Mouse (Mus musculus): Measurements from ENCODE around the gene Upp1. TPM values are rescaled to one million over a fixed set of nuclear protein-coding genes. Genes with fewer than 3 reads are reported as not detected.
"Not testable (repeated sequence)": the region's sequence is repeated elsewhere in the genome, so short reads cannot be mapped to it uniquely, and the experiment has no call there.

Upp1 gene
- polyA plus RNA-seq, 1 experiment from 2014 or later: 7.5 TPM

GRCm38 (mm10) chr11:9146115-9146514 lies 28.2 kb downstream of the Upp1 start:
- H3K4me2 ChIP-seq: no peak overlapping the region
- H3K4me1 ChIP-seq (ENCODE audit: control insufficient read depth, insufficient read depth, low read length): no peaks in the 10 kb centered on the region
- no peaks in the 10 kb centered on the region for H3K9me3 ChIP-seq (ENCODE audit: control insufficient read depth, low read length)
- no peak overlapping the region for H3K4me3 ChIP-seq (ENCODE audit: low read depth, low read length)
- H3K9ac ChIP-seq (ENCODE audit: low read length): no peak overlapping the region
- WGBS: 97% methylated on average over 4 of the region's 4 CpGs
- no peaks in the 10 kb centered on the region for H3K27me3 ChIP-seq (ENCODE audit: control insufficient read depth, insufficient read depth, low read length)
- ATAC-seq (ENCODE audit: low FRiP score) (no peak), DNase-seq (ENCODE audit: low spot score, missing footprints) (no peak)
- H3K27ac ChIP-seq (ENCODE audit: low read depth, low read length): no peak overlapping the region
- H3K36me3 ChIP-seq (ENCODE audit: control insufficient read depth, insufficient read depth, low read length): no peaks in the 10 kb centered on the region

- Histone ChIP-seq H3K27me3 (ENCODE audit: control insufficient read depth, insufficient read depth, low read length) (no peaks in the 10 kb centered on the region), H3K4me2 (no peak overlapping the region), H3K27ac (ENCODE audit: low read depth, low read length) (no peak overlapping the region), H3K4me1 (ENCODE audit: control insufficient read depth, insufficient read depth, low read length) (no peaks in the 10 kb centered on the region), H3K9ac (ENCODE audit: low read length) (no peak overlapping the region), H3K4me3 (ENCODE audit: low read depth, low read length) (no peak overlapping the region), H3K36me3 (ENCODE audit: control insufficient read depth, insufficient read depth, low read length) (no peaks in the 10 kb centered on the region), H3K9me3 (ENCODE audit: control insufficient read depth, low read length) (no peaks in the 10 kb centered on the region)
- ATAC-seq (ENCODE audit: low FRiP score) (no peak), DNase-seq (ENCODE audit: low spot score, missing footprints) (no peak)
- 94% methylated on average over 1 of the region's 1 CpGs for WGBS
Observed at GRCm38 (mm10) chr11:9146683-9147082, 28.8 kb downstream of the Upp1 start.

- Histone ChIP-seq H3K4me2 (no peak overlapping the region), H3K9me3 (ENCODE audit: control insufficient read depth, low read length) (no peaks in the 10 kb centered on the region), H3K36me3 (ENCODE audit: control insufficient read depth, insufficient read depth, low read length) (no peaks in the 10 kb centered on the region), H3K4me1 (ENCODE audit: control insufficient read depth, insufficient read depth, low read length) (no peaks in the 10 kb centered on the region), H3K27ac (ENCODE audit: low read depth, low read length) (no peak overlapping the region), H3K27me3 (ENCODE audit: control insufficient read depth, insufficient read depth, low read length) (no peaks in the 10 kb centered on the region), H3K4me3 (ENCODE audit: low read depth, low read length) (no peak overlapping the region), H3K9ac (ENCODE audit: low read length) (no peak overlapping the region)
- 77% methylated on average over 2 of the region's 2 CpGs for WGBS
- DNase-seq (ENCODE audit: low spot score, missing footprints) (no peak), ATAC-seq (ENCODE audit: low FRiP score) (no peak)
Observed at GRCm38 (mm10) chr11:9148206-9148605, 30.3 kb downstream of the Upp1 start.

- not testable (repeated sequence) for H3K36me3 ChIP-seq (ENCODE audit: control insufficient read depth, insufficient read depth, low read length); H3K4me3 ChIP-seq (ENCODE audit: low read depth, low read length); H3K9ac ChIP-seq (ENCODE audit: low read length); ATAC-seq (ENCODE audit: low FRiP score); H3K4me2 ChIP-seq; H3K4me1 ChIP-seq (ENCODE audit: control insufficient read depth, insufficient read depth, low read length); H3K27me3 ChIP-seq (ENCODE audit: control insufficient read depth, insufficient read depth, low read length); DNase-seq (ENCODE audit: low spot score, missing footprints); H3K9me3 ChIP-seq (ENCODE audit: control insufficient read depth, low read length); H3K27ac ChIP-seq (ENCODE audit: low read depth, low read length)
- whole genome bisulfite sequencing: 87% methylated on average over 25 of the region's 25 CpGs
Observed at GRCm38 (mm10) chr11:9150403-9150802, 32.5 kb downstream of the Upp1 start.

- Histone ChIP-seq H3K4me2 (no peak overlapping the region), H3K27me3 (ENCODE audit: control insufficient read depth, insufficient read depth, low read length) (no peaks in the 10 kb centered on the region), H3K9me3 (ENCODE audit: control insufficient read depth, low read length) (no peaks in the 10 kb centered on the region), H3K4me3 (ENCODE audit: low read depth, low read length) (no peak overlapping the region), H3K9ac (ENCODE audit: low read length) (no peak overlapping the region), H3K4me1 (ENCODE audit: control insufficient read depth, insufficient read depth, low read length) (no peaks in the 10 kb centered on the region), H3K36me3 (ENCODE audit: control insufficient read depth, insufficient read depth, low read length) (no peaks in the 10 kb centered on the region), H3K27ac (ENCODE audit: low read depth, low read length) (no peak overlapping the region)
- ATAC-seq (ENCODE audit: low FRiP score) (no peak), DNase-seq (ENCODE audit: low spot score, missing footprints) (no peak)
- WGBS: 84% methylated on average over 3 of the region's 3 CpGs
Observed at GRCm38 (mm10) chr11:9159953-9160352, 42.0 kb downstream of the Upp1 start.

- H3K27me3 ChIP-seq (ENCODE audit: control insufficient read depth, insufficient read depth, low read length): no peaks in the 10 kb centered on the region
- ATAC-seq (ENCODE audit: low FRiP score) (no peak), DNase-seq (ENCODE audit: low spot score, missing footprints) (no peak)
- 95% methylated on average over 2 of the region's 2 CpGs for WGBS
- H3K36me3 ChIP-seq (ENCODE audit: control insufficient read depth, insufficient read depth, low read length): no peaks in the 10 kb centered on the region
- H3K9ac ChIP-seq (ENCODE audit: low read length): no peak overlapping the region
- no peak overlapping the region for H3K4me2 ChIP-seq
- H3K9me3 ChIP-seq (ENCODE audit: control insufficient read depth, low read length): no peaks in the 10 kb centered on the region
- no peaks in the 10 kb centered on the region for H3K4me1 ChIP-seq (ENCODE audit: control insufficient read depth, insufficient read depth, low read length)
- no peak overlapping the region for H3K4me3 ChIP-seq (ENCODE audit: low read depth, low read length)
- no peak overlapping the region for H3K27ac ChIP-seq (ENCODE audit: low read depth, low read length)
Observed at GRCm38 (mm10) chr11:9167331-9167730, 49.4 kb downstream of the Upp1 start.

GRCm38 (mm10) chr11:9181477-9181876 lies 63.6 kb downstream of the Upp1 start:
- Histone ChIP-seq H3K4me1 (ENCODE audit: control insufficient read depth, insufficient read depth, low read length) (no peaks in the 10 kb centered on the region), H3K4me2 (no peak overlapping the region), H3K36me3 (ENCODE audit: control insufficient read depth, insufficient read depth, low read length) (no peaks in the 10 kb centered on the region), H3K27me3 (ENCODE audit: control insufficient read depth, insufficient read depth, low read length) (no peaks in the 10 kb centered on the region), H3K27ac (ENCODE audit: low read depth, low read length) (no peak overlapping the region), H3K9ac (ENCODE audit: low read length) (no peak overlapping the region), H3K9me3 (ENCODE audit: control insufficient read depth, low read length) (no peaks in the 10 kb centered on the region), H3K4me3 (ENCODE audit: low read depth, low read length) (no peak overlapping the region)
- DNase-seq (ENCODE audit: low spot score, missing footprints) (no peak), ATAC-seq (ENCODE audit: low FRiP score) (no peak)
- WGBS: 85% methylated on average over 1 of the region's 1 CpGs

Other genes starting within 250 kb of the Upp1 start
- not detected in 2 replicates for gene Pkd1l1, start 144.8 kb upstream of the Upp1 start, polyA plus RNA-seq (2014; fragmentation: Nextera tagmentation; extraction: Ambion mirVana)
- 22.0 and 22.6 TPM in 2 replicates for gene Hus1, start 106.9 kb upstream of the Upp1 start, polyA plus RNA-seq (2014; fragmentation: Nextera tagmentation; extraction: Ambion mirVana)
- 0.44 and 0.77 TPM in 2 replicates for gene Gm11992, start 69.5 kb upstream of the Upp1 start, polyA plus RNA-seq (2014; fragmentation: Nextera tagmentation; extraction: Ambion mirVana)
- gene Sun3, start 69.1 kb upstream of the Upp1 start, polyA plus RNA-seq (2014; fragmentation: Nextera tagmentation; extraction: Ambion mirVana): 0.22 TPM in 1 of 2 replicates, not detected in the other
- 0.03 TPM in 1 of 2 replicates, not detected in the other for gene Abca13, start 73.8 kb downstream of the Upp1 start, polyA plus RNA-seq (2014; fragmentation: Nextera tagmentation; extraction: Ambion mirVana)